Mouse (Mus musculus): ENCODE data around the gene Gm14569. TPM values are rescaled to one million over a fixed set of nuclear protein-coding genes. Genes with fewer than 3 reads are reported as not detected.
A peak's percentile ranks its signal among the peaks of the same experiment; 100 is the strongest.

Gene Gm14569
- total RNA-seq (2022) = not detected

DNA sequence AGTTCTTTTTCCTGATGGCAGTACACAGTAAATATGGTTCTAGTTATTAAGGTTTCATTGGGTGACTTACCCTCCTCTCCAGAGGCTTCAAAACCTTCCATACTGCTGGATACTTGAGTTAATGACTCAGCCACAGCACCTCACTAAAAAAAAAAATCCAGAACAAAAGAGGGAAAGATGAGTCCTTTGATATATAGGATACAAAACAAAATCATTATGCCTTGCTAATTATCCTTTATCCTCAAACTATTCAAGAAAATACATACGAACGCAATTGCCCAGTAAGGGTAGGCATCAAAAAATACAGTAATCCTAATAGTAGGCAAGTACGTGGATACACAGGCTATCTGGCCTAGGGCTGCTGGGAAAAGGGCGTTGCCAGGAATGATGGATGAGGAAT lies at the start of gene Gm14569:
Gene Gm14569, minus strand, starts transcription at position 101 of the 400 bp plus-strand sequence.
- DNase-seq (ENCODE audit: low spot score) = no peak

DNA sequence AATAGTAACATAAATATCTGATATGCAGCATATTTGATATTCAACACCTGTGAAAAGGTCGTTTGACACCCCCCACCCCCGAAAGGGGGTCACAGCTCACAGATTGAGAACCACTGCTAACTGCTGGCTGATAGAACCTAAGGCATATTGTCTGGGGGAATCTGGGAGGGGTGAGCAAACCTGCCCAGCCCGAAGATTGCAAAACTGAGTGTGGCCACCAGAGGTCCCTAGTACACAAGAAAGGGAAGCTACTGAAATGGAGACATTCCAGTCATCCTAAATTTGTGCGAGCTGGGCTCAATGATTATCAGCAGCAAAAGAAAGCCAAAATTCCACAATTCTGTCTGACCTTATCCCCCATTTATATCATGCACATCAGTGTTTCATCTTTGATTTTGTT lies 42.9 kb upstream of the Gm14569 start:
- peak; percentile 69 for DNase-seq (ENCODE audit: low spot score)

DNA sequence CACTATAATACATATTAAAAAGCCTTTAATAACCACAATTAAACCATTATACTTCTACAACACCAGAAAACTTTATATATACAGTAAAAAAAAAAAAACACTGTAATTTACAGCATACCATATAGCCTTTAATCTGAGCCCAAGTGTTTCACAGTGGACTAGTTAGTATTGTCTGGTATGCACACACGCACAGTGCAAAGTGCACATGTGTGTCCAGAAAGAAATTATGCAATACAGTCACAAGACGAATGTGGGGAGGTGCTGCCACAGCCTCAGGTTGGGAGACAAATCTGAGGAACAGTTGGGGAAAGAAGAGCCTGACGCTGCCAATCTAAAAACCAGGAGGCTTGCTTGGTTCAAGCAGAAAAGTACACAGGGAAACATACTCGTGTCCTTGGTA lies 42.1 kb upstream of the Gm14569 start:
- no peak for DNase-seq (ENCODE audit: low spot score)

DNA sequence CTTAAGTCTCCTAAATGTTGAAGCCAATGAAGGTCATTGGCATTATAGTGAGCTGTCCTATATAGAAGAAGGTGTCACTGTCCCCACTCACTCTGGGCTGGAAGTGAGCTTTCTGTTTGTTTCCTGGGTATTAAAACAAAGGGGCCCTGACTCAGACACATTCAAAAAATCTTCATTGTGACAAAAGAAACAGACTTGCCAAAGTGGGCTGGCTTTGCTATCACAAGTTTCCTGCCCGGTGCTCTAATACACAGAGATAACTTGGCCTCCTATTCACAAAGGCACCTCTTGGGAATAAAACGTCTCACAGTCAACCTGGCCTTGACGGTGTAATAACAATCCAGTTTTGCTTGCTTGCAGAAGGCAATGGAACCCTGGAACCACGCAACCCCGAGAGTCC lies 38.6 kb upstream of the Gm14569 start:
- peak; percentile 18 for DNase-seq (ENCODE audit: low spot score)

DNA sequence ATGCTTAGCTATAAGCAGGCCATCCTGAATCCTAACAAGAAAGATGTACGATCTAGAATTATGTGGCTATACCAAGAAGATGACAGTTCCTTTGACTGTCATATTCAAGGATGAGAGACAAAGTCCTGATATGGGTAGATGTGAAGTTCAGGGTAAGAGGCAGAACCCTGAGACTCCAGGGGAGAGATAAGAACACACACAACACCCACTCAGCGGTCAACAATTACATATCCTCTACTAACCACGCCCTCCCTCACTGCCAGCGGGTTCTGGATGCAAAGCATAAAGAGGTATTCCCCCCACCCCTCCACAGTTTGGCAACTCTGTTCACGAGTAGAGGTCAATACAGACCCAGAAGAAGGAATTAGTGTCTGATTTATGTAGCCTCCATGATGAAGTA lies 32.1 kb upstream of the Gm14569 start:
- no peak for DNase-seq (ENCODE audit: low spot score)

DNA sequence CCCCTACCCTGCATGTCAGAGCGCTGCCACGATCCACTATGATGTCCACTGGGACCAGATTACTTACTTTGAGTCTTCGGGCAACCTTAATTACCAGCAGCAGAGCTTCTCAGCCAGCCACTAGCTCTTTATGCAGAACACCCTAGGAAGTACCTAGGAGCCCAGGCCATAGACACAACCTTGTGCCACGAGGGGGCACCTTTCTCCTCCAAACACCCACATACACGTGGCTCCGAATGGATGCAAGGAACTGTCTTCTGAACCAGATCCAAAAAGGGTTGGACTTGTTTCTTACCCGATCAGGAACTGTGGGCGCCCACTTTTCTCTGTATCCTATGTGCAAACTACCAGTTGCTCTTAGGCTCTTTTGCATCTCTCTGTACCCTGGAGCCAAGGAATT lies 22.1 kb upstream of the Gm14569 start:
- no peak for DNase-seq (ENCODE audit: low spot score)

DNA sequence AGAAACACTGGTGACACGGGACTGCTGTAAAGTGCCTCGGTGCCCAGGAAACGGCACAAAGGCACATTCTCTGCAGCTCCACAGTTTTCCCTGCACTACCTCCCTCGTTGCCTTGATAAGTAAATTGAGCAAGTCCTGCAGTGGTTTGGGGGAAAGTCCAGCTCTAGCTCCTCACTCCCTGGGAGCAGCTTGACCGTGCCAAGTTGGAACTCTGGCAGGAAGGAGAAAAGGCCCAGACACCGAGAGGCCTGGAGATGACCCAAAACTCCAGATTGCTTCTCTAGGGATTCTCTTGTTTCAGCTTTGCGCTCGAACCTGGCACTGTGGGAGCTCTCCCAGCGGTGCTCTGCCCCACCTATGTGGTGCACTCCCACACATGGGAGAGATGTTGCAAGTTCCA lies 21.6 kb upstream of the Gm14569 start:
- peak; percentile 1 for DNase-seq (ENCODE audit: low spot score)

DNA sequence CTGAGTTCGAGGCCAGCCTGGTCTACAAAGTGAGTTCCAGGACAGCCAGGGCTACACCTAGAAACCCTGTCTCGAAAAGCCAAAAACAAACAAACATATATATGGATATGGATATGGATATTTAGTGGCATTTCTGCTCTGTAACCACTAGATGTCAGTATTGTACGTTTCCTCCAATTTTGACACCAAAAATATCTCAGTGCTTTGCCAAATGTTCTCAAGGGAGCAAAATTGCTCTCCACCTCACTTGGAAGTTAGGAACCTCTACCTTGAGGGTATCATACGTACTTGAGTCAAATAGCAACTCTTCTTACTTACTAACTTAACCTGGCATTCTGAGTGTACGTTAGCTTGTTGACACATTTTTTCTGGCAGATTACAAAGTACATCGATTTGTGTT lies 15.2 kb upstream of the Gm14569 start:
- DNase-seq (ENCODE audit: low spot score) = peak; percentile 2

DNA sequence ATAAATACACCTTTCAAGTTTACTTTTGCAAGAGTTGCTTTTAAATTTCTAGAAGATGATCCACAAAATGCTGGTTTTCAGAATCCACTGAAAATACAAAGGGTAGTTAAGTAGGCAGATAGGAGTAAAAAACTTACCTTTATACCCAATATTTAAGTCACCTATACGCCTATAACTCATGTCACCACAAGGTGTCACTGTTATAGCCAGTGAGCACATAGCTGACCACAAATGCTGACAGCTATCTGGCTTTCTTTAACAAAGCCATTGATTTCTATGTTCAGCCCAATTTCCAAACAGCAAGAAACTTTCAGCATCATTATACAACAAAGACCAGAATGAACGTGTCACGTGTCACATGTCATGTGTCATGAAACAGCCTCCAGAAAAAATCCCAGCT lies 2.1 kb downstream of the Gm14569 start:
- no peak for DNase-seq (ENCODE audit: low spot score)

DNA sequence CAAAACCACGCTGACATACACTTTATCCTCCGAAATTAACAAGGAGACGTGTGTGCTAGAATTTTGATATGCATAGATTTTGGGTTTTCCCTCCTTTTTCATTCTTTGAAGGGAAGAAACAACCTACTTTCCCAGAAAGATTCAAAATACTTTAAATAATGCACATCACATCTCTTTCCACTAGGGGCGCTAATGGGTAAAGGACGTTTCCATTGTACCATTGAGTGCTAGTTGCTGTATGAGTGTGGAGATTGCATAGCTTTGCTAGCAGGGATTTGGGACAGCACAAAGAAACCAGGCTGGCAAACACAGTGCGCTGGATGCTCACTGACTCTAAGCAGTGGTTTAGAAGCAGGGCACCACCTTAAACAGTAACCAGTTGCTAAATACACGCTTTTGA lies 3.6 kb downstream of the Gm14569 start:
- DNase-seq (ENCODE audit: low spot score) = no peak

DNA sequence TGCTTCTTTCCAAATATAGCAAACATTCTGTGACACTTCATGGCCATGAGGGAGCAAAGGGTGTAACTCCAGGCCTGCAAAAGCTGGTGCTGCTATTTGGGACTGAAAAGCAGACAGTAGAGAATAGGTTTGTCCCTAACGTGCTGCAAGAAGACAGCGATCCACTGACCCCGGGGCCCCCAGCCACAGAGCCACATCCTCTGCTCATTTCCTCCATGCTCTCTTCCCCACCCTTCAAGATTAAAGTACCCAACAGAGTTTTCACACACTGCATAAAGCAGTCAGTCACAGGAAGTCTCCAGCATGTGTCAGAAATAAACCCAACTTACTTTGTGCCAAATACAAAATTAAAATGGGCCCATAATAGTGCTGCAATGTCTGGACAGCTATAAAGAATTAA lies 16.8 kb downstream of the Gm14569 start:
- DNase-seq (ENCODE audit: low spot score) = no peak

DNA sequence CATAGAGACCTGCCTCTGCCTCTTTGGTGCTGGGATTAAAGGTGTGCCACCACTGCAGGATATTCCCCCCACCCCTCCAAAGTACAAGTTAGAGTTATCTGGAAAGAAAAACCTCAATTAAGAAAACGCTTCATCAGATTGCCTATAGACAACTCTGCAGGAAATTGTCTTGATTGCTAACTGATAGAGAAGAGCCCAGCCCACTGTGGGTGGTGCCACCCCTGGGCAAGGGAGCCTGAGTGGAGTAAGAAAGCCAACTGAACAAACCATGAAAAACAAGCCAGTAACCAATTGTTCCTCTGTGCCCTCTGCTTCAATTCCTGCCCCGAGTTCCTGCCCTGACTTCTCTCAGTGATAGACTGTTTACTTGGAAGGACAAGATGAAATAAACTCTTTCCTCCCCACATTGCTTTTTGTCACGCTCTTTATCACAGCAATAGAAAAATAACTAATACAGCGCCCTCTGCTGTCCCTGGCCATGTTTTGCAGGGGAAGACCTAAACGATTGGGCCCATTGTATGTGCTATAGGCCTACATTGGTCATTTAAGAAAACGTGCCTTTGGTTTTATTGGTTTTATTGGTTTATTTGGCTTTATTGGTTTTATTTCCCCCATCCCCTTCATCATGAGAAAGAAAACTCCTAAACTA lies 17.4 kb downstream of the Gm14569 start:
- DNase-seq (ENCODE audit: low spot score) = no peak

DNA sequence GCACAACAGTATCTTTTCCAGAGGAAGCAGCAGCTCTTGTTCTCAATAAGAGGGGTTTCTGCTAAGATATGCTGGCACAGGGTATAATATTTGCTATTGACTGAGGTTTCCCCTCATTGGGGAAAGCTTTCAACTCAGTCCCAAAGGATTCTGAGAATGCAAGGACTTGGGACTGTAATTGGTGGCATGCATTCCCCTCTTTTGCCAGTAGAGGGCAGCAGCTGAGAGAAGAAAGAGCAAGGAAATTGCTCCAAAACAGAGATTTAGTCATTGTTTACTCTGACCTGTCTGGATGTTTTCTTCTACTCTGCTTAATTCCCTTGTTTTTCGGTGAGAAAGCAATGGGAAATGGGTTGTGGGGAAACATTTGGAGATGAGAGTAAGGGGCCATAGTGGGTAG lies 35.6 kb downstream of the Gm14569 start:
- DNase-seq (ENCODE audit: low spot score) = no peak

DNA sequence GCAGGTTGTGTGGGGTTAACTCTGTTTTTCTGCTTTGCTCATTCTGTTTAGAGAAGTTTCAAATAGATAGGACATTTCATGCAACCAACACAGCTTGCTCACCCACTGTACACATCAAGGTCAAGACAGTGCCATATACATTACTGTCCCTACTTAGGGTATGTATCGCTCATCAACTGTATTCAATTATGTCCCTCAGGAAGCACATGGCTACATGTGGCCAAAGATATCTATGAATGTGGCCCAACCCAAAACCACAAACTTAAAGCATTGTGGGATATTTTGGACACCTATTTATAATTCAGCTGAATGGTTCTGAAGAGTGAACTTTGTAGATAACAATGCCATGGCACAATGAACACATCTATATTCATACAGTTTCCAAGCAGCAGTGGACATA lies 53.7 kb downstream of the Gm14569 start:
- no peak for DNase-seq (ENCODE audit: low spot score)

DNA sequence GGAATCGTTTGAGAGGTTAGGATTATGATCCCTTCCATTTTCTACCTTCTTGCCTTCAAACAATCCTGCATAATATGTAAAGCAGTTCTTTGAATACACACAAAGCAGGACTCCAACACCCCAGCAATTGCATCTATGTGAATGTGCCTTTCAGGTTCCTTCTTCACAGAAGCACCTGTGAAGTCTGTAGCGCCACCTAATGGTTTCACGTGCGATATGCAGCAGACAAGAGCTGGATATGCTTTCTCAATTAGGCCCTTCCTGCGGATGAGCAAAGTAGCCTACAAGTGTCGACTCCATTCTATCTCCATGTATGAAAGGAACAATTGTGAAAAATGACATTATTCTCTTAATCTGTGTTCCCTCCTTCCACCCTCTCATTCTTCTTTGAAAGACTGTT lies 56.6 kb downstream of the Gm14569 start:
- DNase-seq (ENCODE audit: low spot score) = no peak

DNA sequence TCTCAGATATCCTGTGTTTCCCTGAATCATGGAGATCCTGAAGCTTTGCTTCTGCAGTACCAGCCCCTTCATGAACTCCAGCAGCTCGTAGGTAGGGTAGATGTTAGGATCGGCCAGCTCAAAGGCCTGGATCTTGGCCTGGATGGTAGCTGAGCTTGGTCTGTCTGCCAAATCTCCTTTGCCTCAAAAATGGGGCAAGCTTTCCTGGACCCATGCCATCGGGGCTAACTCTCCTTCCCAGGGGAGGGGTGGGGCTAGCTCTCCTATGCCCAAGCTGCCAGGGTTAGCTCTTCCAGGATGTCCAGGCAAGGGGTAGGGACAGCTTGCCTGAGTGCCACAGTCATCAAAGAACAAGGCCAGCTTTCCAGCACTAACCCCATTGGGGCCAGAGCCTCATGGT lies 72.5 kb downstream of the Gm14569 start:
- DNase-seq (ENCODE audit: low spot score) = no peak

DNA sequence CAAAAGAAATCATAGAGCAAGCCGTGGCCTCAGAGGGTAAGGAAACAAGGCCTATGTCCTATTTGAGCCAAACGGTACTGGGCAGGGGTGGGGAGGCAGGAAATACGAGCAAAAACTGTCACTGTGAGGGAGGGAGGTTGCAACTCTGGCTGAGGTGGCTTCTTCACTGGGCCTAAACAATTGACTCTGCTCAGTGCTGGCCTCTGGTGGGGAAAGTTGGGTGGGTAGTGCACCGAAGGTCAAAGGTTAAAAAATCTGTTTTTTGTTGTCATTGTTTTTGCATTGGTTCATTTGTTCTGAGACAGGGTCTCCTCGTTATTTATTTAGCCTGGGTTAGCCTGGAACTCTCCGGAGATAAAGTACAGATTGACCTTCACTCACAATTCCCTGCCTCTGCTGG lies 89.3 kb downstream of the Gm14569 start:
- no peak for DNase-seq (ENCODE audit: low spot score)

DNA sequence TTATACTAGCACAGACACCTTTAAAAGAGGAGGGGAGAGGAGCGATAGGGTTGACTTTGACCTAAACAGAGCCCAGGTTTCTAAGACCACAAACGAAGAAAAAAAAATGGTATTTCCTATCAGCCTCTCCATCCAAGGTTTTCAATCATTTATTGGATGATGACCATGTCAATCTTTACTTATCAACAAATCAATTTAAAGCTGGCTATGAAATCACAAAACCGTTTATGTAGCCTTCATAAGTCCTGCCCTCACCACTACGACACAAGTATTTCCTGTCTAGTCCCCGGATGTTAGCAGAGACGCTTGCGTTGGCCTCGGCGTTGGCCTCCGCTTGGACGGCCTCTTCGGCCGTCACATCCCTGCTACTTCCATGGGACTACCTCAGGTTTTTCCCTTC lies 90.7 kb downstream of the Gm14569 start, which contains the start of gene Gm6268:
Gene Gm6268, plus strand, starts transcription at position 301 of the 400 bp plus-strand sequence.
- DNase-seq (ENCODE audit: low spot score) = no peak

DNA sequence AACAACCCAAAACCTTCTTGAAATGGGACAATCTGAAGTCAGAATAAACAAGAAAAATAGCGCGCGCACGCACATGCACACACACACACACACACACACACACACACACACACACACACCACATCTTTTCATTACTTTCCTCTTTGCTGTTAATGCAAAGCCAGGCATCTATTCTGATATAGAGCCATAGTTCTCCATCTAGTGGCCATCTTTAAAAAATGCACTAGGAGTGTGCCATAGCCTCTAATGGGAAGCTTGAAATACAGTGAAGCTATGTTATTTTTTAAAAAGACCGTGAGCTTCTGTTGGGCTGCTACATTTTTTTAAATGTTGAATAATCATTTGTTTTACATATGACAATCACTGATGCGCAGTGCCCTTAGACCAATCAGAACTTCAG lies 98.4 kb downstream of the Gm14569 start:
- DNase-seq (ENCODE audit: low spot score) = no peak

DNA sequence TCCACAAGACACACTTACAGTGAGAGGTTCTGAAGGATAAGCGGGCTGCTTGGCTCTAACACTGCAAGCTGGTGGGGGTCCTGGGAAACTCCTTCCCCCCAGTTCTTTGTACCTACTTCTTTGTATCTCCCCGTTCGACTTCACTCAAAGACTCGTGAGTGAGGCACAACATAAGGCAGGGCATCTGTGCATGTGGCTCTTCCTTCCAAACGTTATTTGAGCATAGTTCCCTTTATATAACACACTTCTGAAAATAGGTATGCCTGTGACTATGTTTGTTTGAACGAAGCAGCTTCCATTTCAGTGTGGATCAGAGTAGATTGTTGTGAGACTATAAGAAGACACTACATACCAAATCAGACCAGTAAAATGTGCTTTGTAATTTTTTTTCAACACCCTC lies 99.0 kb downstream of the Gm14569 start:
- no peak for DNase-seq (ENCODE audit: low spot score)

DNA sequence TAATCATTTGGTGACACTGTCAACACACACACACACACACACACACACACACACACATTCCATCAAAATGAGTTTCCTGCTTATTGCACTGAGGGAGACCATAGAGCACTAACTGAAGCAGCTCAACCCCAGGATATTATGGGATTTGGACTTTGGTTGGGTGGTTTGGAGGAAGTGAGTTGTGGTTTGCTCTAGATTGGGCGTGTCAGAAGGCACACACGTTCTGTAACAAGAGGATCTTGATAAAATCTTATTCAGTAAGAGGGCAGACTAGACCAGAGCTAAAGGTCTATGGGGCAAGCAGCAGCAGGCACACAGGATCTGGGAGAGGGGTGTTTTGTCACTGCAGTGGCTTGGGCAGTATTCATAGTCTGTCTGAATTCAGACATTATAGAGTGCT lies 101.1 kb downstream of the Gm14569 start:
- no peak for DNase-seq (ENCODE audit: low spot score)

DNA sequence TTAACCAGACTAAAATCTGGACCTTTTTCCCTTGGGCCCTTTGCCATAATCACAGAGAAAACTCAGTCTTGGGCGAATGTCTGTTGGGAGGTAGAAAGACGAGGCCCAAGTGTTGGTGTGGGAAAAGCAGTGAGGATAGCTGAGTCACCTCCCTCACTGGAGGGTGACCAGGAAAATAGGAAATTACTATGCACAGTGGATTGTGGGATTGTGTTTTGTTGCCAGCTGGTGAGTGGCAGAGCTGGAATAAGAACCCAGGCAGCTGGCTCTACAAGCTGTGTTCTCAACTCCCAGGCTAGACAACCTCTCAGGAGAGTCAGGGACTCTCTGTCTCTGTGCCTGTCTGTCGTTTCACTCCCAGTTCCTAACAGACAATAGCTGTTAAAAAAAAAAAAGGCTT lies 101.7 kb downstream of the Gm14569 start:
- DNase-seq (ENCODE audit: low spot score) = no peak

DNA sequence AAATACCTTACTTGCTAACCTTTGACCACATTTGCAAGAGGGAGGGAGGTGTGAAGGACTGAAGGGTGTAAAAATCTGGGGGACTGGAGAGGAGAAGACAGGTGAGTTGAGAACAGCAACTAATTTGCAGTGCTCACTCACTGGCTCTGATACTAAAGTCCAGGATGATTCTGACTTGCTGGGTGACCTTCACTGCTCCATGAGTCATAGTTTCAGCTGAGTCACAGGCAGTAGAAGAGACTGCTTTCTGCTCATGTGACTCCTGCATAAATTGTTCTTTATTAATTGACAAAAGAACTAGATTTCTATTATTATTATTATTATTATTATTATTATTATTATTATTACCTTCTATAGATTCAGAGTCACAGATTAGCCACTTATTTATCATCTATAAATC lies 106.3 kb downstream of the Gm14569 start:
- no peak for DNase-seq (ENCODE audit: low spot score)
